ENCODE assay signal across 25 mouse cellular contexts in the genomic region with DNA sequence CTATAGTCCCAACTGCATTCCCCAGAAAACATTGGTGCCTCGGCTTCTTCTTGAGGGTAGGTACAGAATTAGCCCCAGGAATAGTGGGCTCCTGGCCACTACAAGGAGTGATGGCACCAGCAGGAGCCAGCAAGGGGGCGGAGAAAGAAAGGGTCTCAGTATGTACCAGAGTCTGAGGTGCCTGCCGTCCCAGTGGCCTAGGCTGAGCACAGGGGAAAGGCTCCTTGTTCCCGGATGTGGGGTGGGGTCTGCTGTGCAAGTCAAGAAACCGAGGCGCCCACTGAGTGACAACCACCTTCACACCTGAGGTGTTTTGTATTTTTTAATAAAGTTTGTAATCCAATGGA. TPM values are rescaled to one million over a fixed set of nuclear protein-coding genes. Genes with fewer than 3 reads are reported as not detected.
"Had no signal": no experiment of that assay in that cellular context is flagged by ENCODE, and none has a peak within 500 bp of the region (broad histone marks: within the 10 kb centered on the region; RNA-seq: fewer than 3 reads in every experiment).

No protein-coding gene starts in this region.

- H3K4me3 ChIP-seq: midbrain, embryonic 10.5 days; midbrain, embryonic 12.5 days; myocyte; neural tube, embryonic 13.5 days; neural tube, embryonic 15.5 days had no signal

- H3K4me1 ChIP-seq: midbrain, embryonic 12.5 days; neural tube, embryonic 13.5 days; neural tube, embryonic 15.5 days had no signal

- H3K27ac ChIP-seq: midbrain, embryonic 10.5 days; midbrain, embryonic 12.5 days; neural tube, embryonic 13.5 days; neural tube, embryonic 15.5 days had no signal

- H3K27me3 ChIP-seq: midbrain, embryonic 12.5 days; neural tube, embryonic 13.5 days; neural tube, embryonic 15.5 days had no signal

- DNase-seq: lung, adult 18-20 months; lung, embryonic 14.5 days; lung, postnatal 10 days; lung, postnatal 4 days; midbrain, embryonic 14.5 days; retina, postnatal 1 day; right cerebral cortex, adult 18-20 months; right cerebral cortex, postnatal 25 days; right cerebral cortex, postnatal 4 days; spleen, adult 18-20 months; thymus, adult 18-20 months; thymus, postnatal 25 days had no signal

RNA-seq across cellular contexts. Expression of a gene that starts 31.6 kb away (rescaled TPM):
- total RNA-seq: megakaryocyte, adult 5-6 weeks; megakaryocyte-erythroid progenitor cell, adult 5-6 weeks had no signal
- polyA plus RNA-seq: lung, embryonic 14.5 days; lung, embryonic 16.5 days; midbrain, embryonic 10.5 days; myocyte; neural tube, embryonic 11.5 days; neural tube, embryonic 13.5 days; small intestine, adult 2 months; stomach, embryonic 14.5 days; stomach, embryonic 16.5 days had no signal

RNA-seq across cellular contexts. Expression of a gene that starts 47.0 kb away (rescaled TPM):
- total RNA-seq: megakaryocyte, adult 5-6 weeks; megakaryocyte-erythroid progenitor cell, adult 5-6 weeks had no signal
- polyA plus RNA-seq: midbrain, embryonic 10.5 days; midbrain, embryonic 14.5 days; midbrain, embryonic 16.5 days; neural tube, embryonic 11.5 days; neural tube, embryonic 13.5 days had no signal

RNA-seq across cellular contexts. Expression of a gene that starts 51.7 kb away (rescaled TPM):
- total RNA-seq: megakaryocyte, adult 5-6 weeks; megakaryocyte-erythroid progenitor cell, adult 5-6 weeks had no signal
- polyA plus RNA-seq: lung, embryonic 14.5 days; midbrain, embryonic 10.5 days; midbrain, embryonic 12.5 days; midbrain, embryonic 14.5 days; midbrain, embryonic 16.5 days; neural tube, embryonic 11.5 days; neural tube, embryonic 13.5 days; small intestine, adult 2 months; stomach, embryonic 14.5 days; stomach, embryonic 16.5 days had no signal
